Mouse (Mus musculus) gastrocnemius, adult 2 months (tissue): Measurements from ENCODE around the gene Pltp. TPM values are rescaled to one million over a fixed set of nuclear protein-coding genes. Genes with fewer than 3 reads are reported as not detected.
"Not testable (repeated sequence)": the region's sequence is repeated elsewhere in the genome, so short reads cannot be mapped to it uniquely, and the experiment has no call there.

Experiments used
- DNase-seq: peaks from one replicate; pipeline ENCODE4 v3.0.0; 2022
- H3K27ac ChIP-seq: fragments of 200-600 bp; 2 replicates; pipeline ENCODE4 v1.8.1; 2022; ENCODE audit warnings: mild to moderate bottlenecking
- H3K4me3 ChIP-seq: fragments of 200-600 bp; 2 replicates; pipeline ENCODE4 v1.8.1; 2022; ENCODE audit warnings: mild to moderate bottlenecking, moderate library complexity
- CTCF ChIP-seq: fragments of 200-600 bp; IDR thresholded peaks from 2 replicates; pipeline ENCODE4 v1.8.1; 2022; ENCODE audit warnings: antibody characterized with exemption, mild to moderate bottlenecking, moderate library complexity
- intact Hi-C: fragments of 180-260 bp; cut with DNase I; formaldehyde crosslinking; loops from one replicate; pipeline ENCODE4 v1.15.1; 2025
- total RNA-seq, 2 experiments: library from RNA; stranded (reverse); gene quantifications; 2 replicates each; pipeline ENCODE4 v1.2.3; 2021

Gene Pltp
- total RNA-seq, 2 experiments from 2014 or later, result 11.4 to 20.1 TPM

DNA sequence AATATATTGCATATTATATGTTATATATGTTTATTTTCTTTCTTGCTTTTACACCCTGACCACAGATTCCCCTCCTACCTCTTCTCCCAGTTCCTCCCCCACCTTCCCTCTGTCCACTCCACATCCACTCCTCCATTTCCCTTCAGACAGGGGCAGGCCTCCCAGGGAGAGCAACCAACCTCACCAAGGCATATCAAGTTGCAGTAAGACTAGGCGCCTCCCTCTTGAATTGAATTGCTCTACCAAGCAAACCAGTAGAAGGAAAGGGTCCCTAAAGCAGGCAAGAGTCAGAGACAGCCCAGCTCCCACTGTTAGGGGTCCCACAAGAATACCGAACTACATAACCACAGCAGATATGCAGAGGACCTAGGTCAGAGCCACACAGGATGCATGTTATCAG lies 1.6 kb upstream of the Pltp start:
- DNase-seq, result peak; percentile 4
- Histone ChIP-seq H3K4me3 (no peak overlapping the region), H3K27ac (no peak overlapping the region)
- no peak for TF ChIP-seq CTCF
- intact Hi-C loops, result no loop called here

DNA sequence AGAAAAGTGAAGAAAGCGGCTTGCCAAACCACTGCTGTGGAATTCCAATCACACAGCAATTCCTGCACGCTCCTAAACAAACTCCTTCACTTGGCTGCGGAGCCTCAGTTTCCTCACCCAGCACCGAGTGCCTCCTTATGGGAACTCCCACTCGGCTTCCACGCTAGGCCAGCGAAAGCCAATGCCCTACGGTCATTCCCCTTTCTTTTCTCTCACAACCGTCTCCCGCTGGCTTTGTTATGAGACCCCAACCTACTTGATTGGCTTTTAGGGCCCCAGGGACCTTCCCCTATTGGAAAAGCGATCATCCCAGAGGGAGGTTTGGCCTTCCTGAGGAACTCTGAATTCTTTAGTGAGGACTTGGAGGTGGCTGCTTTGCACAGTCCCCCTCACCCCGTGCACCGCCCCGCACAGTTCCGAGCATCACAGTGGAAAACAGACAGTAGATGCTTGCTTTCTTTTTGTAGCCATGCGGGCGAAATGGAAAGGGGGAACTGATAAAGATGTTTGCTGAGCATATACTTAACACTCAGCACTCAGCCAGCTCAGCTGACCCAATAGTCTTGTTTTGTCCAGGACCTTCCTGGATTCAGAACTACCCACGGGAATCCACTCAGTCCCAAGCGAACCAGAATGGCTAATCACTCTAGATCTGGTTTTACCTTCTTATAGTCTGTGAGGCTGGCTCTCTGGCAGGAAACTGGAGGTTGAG lies 487 bp upstream of the Pltp start:
- DNase-seq, result peak; percentile 19
- TF ChIP-seq CTCF, result no peak
- H3K4me3 ChIP-seq, result peak overlapping the region; percentile 83
- intact Hi-C loops, result no loop called here
- peak overlapping the region; percentile 80 for H3K27ac ChIP-seq

DNA sequence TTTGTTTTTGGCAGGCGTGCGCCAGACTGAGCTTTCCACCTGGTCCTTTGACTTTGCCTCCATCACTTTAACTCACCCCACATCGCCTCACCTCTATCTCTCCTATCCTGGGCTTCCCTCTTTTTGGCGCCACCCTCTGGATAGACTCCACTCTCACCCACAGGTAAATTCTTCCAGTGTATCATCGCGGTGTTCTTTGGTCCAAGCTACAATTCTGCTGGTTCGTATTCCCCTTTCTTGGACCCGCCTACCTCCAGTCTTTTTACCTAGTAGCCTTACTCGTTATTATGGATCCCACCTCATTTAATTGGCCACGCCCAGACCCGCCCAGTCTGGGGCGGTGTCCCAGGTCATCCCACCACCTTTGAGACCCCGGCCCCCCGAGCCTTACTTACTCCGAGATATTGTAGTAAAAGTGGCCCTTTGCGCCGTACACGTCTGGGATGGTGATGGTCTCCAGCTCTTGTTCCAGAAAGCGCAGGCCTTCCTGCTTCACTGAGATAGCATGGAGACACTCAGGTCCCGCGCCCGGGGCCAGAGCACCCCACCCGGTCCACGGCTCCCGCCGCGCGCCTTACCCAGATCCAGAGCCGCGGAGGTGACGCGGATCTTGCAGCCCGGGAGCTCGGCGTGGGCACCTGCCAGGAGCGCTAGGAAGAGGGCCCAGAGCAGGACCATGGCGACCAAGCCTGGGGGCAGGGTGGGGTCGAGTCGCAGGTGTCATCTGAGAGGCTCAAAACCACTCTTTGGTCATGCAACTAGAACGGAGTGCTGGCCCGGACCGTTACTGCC lies 1.0 kb downstream of the Pltp start:
- Histone ChIP-seq H3K27ac (peak overlapping the region; percentile 80), H3K4me3 (peak overlapping the region; percentile 83)
- intact Hi-C loops, result no loop called here
- peak; percentile 41 for DNase-seq
- no peak for TF ChIP-seq CTCF

DNA sequence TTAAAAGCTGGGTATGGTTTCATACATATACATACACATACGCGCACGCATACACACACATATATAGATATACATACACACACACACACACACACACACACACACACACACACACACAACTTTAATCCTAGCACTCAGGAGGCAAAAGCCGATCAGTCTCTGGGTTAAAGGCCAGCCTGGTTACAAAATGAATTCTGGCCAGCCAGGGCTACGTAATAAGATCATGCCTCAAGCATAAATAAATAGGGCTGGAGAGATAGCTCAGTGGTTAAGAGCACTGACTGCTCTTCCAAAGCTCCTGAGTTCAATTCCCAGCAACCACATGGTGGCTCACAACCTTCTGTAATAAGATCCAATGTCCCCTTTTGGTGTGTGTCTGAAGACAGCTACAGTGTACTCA lies 1.9 kb downstream of the Pltp start:
- peak; percentile 5 for DNase-seq
- intact Hi-C loops, H3K27ac ChIP-seq: not testable (repeated sequence)
- peak overlapping the region; percentile 83 for H3K4me3 ChIP-seq

DNA sequence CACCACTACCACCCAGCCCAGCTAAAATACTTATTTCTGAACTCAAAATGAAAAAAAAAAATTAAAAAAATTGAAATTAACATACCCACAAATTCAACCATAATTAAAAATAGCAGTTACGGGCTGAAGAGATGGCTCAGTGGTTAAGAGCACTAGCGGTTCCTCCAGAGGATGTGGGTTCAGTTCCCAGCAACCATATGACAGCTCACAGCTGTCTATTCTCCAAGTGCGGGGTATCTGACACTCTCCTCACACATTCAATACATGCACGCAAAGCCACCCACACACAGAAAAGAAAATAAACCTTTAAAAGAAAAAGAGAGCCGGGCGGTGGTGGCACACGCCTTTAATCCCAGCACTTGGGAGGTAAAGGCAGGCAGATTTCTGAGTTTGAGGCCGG lies 7.5 kb downstream of the Pltp start:
- no peak for TF ChIP-seq CTCF
- intact Hi-C loops, result no loop called here
- Histone ChIP-seq H3K27ac (no peak overlapping the region), H3K4me3 (no peak overlapping the region)
- no peak for DNase-seq

DNA sequence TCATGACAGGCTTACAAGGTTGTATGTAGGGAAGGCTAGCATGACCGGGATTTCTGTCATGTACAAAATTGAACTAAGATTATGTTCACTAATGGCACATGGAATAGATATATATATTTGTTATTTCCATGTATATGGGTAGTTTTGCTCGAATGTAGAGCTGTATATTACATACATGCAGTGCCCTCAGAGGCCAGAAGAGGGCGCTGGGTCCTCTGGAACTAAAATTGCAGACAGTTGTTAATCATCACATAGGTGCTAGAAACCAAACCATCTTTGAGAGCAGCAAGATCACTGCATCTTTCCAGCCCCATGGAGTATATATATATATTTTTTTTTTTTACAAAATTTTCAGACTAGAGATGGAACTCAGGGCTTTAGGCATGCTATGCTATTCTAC lies 11.7 kb downstream of the Pltp start:
- intact Hi-C loops, result no loop called here
- DNase-seq, result no peak
- peak; percentile 60 for TF ChIP-seq CTCF
- H3K4me3 ChIP-seq, result no peak overlapping the region
- H3K27ac ChIP-seq, result no peak overlapping the region

DNA sequence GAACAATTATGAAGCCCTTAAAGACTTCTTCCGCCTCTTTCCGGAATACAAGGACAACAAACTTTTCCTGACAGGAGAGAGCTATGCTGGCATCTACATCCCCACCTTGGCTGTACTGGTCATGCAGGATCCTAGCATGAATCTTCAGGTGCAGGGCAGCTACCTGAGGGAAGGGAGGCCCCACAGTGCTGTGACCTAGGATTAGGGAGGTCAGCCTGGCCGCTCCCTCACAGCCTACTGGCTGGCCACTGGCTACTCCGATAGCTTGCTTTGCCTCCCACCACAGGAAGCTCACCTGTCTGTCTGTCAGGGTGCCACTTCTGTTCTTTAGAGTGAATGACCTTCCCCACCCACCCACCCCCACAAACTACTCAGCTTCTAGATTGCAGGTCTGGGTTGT lies 22.3 kb downstream of the Pltp start:
- no peak for TF ChIP-seq CTCF
- Histone ChIP-seq H3K27ac (no peak overlapping the region), H3K4me3 (peak overlapping the region; percentile 75)
- DNase-seq, result no peak
- intact Hi-C loops, result no loop called here

DNA sequence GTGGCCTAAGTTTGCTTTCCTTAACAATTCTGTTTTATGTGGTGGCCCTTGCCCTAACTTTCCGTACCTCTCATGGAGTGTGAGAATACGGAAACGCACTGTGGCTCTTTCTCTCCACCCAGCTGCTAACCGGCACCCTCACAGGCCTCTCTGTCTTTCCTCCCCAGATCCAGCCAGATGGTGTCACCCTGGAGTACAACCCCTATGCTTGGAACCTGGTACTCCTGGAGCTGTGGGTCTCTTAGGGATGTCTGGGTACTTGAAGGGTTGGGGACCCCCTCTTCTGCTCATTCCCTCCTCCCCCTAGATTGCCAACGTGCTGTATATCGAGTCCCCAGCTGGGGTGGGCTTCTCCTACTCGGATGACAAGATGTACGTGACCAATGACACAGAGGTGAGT lies 23.0 kb downstream of the Pltp start:
- no peak for DNase-seq
- Histone ChIP-seq H3K27ac (peak overlapping the region; percentile 95), H3K4me3 (peak overlapping the region; percentile 75)
- TF ChIP-seq CTCF, result peak; percentile 10; the same call in 1 of the 2 replicates
- intact Hi-C loops, result no loop called here

DNA sequence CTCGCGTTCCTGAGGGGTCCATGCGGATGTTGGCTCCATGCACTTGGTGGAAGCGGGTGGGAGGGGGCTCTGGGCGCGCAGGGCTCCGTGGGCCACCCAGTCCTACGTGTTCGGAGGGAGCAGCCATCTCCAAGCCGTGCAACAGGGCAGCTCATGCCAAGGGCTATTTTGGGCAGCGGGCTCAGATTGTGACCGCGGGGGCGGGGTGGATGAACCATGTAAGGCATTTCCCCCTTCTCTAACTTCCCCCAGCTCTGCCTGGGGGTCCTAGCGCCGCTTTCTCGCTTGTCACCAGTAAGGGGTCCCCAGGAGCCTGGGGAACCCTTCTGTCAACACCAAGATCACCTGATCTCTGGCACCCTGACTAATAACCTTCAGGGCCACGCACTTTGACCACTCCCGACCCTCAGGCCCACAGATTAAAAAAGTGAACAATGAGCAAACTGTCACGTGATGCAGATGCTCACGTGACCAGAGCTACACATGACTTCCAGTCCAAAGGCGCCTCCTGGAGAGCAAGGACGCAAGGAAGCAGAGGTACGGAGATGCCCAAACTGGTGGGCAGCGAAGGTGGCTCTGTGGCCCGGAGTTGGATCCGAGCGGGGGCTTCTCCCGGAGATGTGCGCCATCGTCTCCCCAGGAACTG lies 24.1 kb downstream of the Pltp start, which contains the start of gene Neurl2:
Gene Neurl2, minus strand, starts transcription at position 143 of the 646 bp plus-strand sequence.
- Histone ChIP-seq H3K27ac (peak within 1 kb of the TSS; percentile 95), H3K4me3 (peak within 1 kb of the TSS; percentile 75)
- DNase-seq, result peak; percentile 94
- intact Hi-C loops, result loop anchor here (2.0 kb wide), 2 partner anchors 45 to 77 kb away; partner anchors contain the start of genes Pcif1 and Zfp335
- peak; percentile 5; the same call in 1 of the 2 replicates for TF ChIP-seq CTCF

DNA sequence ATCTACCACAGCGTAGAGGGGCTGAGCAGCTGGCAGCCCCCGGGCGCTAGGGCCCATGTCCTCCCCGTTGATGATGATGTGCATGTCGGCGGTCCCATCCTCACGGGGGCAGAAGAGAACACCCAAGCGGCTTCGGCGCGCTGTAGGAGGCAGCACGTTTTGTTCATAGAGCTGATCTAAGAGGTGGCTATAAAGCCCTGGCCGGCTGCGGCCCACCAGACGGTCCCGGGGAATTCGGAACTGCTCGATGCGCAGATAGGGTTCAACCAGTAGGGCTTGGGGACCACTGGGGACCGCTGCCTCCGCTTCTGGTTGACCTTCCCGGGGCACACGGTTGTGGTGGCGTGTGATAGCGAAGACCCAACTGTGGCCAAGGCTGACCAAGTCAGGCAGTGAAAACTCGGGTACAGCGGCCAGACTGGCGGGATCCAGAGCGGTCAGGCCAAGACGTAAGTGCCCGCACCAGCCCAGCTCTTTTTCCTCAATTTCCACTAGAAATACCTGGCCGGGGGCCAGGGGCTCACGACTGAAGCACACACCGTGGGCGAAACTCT lies 24.7 kb downstream of the Pltp start, which contains the start of gene Ctsa:
Gene Ctsa, plus strand, starts transcription at position 126 of the 554 bp plus-strand sequence.
- H3K27ac ChIP-seq, result peak within 1 kb of the TSS; percentile 95
- intact Hi-C loops, result loop anchor here (2.0 kb wide), 2 partner anchors 46 to 78 kb away; partner anchors contain the start of genes Pcif1 and Zfp335
- DNase-seq, result peak; percentile 88
- peak within 1 kb of the TSS; percentile 75 for H3K4me3 ChIP-seq
- TF ChIP-seq CTCF, result peak; percentile 75

DNA sequence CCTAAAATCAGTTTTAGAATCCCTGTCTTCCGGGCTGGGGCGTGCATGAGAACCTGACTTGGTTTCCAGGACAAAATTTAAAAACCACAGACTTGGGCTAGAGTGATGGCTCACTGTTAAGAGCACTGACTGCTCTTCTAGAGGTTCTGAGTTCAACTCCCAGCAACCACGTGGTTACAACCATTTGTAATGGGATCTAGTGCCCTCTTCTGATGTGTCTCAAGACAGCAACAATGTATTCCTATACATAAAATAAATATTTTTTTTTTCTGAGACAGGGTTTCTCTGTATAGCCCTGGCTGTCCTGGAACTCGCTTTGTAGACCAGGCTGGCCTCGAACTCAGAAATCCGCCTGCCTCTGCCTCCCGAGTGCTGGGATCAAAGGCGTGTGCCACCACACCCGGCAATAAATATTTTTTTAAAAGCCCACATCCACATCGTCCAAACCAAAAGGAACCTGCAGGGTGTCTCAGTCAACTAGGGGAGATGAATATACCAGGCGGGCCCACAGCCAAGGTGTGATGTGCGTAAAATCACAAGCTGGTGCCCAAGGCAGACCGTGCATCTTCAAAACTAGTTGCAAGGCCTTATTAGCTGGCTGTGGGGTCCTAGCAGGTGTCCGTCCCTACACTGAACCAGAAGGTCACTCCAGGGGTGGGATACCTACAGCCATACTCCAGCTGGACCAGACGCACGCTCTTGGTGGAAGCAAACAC lies 25.3 kb downstream of the Pltp start:
- no peak for DNase-seq

DNA sequence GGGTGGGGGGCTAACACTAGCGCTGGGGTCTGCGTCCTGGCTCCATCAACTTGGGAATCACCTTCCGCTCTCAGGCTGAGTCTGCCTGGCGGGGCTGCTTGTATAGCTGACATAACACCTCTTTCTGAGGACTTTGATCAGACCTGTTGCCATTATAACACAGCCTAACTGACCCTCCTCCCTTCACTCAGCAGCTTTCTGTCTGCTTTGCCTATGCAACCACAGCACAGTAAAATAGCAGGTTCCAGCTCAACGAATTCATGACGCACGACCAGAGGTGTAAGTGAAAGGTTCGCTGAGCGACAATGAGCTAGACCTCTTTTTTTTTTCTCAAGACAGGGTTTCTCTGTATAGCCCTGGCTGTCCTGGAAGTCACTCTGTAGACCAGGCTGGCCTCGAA lies 26.5 kb downstream of the Pltp start:
- DNase-seq, result no peak
- no peak for TF ChIP-seq CTCF
- intact Hi-C loops, result no loop called here

More for the DNA sequence above, 25.3 kb downstream of the Pltp start:
- no peak for TF ChIP-seq CTCF
- intact Hi-C loops, result loop anchor here (2.0 kb wide), 2 partner anchors 47 to 79 kb away; partner anchors contain the start of genes Pcif1 and Zfp335
- H3K27ac ChIP-seq, result peak overlapping the region; percentile 95
- H3K4me3 ChIP-seq, result peak overlapping the region; percentile 75

More for the DNA sequence above, 26.5 kb downstream of the Pltp start:
- Histone ChIP-seq H3K27ac (no peak overlapping the region), H3K4me3 (no peak overlapping the region)
